Mouse (Mus musculus) layer of hippocampus, adult 18-20 months (tissue): Measurements from ENCODE around the gene Il12rb1. TPM values are rescaled to one million over a fixed set of nuclear protein-coding genes. Genes with fewer than 3 reads are reported as not detected.

Experiments
- DNase-seq, 2 experiments: peaks; one replicate each; pipeline ENCODE4 v3.0.0; 2022; ENCODE audit warnings: low spot score in 2 of 2
- total RNA-seq, 2 experiments: library from RNA; stranded (reverse); gene quantifications; 2 replicates each; pipeline ENCODE4 v1.2.3; 2021

The Il12rb1 gene
- total RNA-seq, 2 experiments from 2014 or later, result 0.97 to 1.7 TPM

GRCm38 (mm10) chr8:70773410-70773809 lies 34.8 kb upstream of the Il12rb1 start:
- DNase-seq, result no peak

DNA sequence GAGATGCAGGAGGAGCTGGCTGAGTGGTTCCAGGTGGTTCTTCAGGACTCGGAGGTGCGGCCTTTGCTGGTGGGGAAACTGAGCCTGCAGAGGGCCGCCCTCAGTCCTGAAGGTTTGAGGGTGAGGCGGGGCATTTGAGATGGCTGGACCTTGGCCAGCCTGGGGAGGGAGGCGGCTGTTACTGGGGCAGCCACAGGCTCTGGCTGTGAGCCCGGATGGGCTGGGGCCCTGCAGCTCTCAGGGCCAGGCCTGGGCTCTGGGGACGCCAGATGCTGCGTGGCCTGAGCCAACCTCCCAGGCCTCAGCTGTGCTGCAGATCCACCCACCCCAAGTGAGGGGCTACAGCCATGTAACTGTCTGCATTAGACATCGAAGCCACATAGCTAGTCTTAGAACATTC lies 34.4 kb upstream of the Il12rb1 start:
- peak; percentile 62 to 78 for DNase-seq

DNA sequence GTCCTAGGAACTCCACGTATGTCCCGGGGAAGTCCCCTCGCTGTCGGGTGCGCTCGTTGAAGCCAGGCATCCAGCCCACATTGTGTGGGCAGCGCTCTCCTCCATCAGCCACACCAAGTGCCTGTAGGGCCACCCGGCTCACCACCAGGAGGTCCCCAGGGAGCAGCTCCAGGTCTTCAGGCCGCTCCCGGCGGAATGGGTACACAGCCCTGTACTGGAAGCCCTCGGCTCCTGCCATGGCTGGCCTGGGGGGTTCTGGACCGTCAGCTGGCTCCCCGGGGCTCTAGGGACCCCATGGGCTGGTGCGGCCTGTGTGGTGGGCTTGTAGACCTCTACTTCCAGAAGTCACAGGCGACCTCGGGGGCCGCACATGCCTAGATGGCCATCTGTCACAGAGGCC lies 33.5 kb upstream of the Il12rb1 start:
- no peak for DNase-seq

DNA sequence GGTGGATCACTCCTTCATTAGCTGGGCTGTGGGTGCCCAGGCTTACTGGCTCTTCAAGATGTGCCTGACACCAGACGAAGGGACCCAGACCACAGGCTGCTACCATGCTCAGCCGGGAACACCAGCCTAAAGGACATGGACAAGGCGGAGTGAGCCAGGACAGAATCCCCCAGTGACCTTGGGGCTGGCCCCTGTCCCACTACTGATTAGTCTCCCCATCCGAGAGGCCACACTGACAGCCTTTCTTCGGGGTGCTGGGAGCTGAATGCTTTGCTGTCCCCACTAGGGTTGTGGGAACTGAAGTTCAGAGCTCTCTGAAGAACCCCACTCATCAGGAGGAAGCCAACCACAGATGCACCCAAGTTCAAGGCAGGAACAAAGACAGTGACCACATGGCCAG lies 33.0 kb upstream of the Il12rb1 start:
- no peak for DNase-seq

DNA sequence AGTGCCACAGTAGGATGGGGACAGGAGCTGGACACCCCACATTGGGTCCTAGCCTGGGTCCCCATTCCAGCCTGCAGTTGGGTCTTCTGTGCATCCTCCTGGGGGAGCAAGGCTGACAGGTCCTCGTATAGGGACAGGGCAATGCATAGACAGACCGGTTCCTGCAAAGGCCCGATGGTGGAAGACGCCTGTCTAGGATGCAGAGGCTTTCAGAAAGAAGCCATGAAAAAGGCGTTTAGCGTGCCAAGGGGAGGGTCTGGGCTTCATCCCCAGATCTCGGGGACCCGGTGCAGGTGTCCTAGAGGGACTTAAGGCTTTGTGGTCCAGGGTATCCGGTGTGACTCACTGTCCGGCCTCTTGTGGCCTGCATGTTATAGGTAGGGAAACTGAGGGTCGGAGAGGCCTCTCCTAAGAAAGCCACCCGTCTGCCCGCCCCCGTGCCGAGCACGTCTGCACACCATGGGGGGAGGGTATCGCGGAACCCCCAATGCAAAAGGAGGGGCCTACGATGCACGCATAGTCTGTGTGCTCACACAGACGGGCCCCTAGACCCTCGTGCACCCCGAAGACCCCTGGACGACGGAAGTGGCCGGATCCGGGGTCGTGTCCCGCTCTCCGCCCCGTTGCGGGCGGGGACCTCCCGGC lies 32.3 kb upstream of the Il12rb1 start:
- DNase-seq, result no peak

- peak; percentile 98 for DNase-seq
These were observed 31.5 kb upstream of the Il12rb1 start, which contains the start of gene Pik3r2 for GRCm38 (mm10) chr8:70776496-70777444. Gene Pik3r2, minus strand, starts transcription at chr8:70776713.

DNA sequence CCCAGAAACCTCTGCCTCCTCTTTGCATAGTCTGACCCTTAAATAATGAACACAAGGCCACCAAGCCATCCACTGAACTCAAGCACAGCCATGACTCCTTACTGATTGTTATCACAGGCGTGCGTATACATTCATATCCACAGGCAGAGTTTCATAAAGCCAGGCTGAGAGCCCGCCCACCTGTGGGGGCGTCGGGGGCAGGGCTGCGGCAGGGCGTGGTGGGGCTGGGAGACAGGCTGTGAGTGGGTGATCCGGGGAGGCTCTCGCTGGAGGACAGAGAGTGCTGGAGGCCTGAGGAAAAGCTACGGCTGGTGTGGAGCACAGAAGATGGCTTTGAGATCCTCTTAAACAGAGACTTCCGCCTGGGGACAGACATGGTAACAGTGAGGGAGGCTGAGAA lies 28.2 kb upstream of the Il12rb1 start:
- DNase-seq, result no peak

DNA sequence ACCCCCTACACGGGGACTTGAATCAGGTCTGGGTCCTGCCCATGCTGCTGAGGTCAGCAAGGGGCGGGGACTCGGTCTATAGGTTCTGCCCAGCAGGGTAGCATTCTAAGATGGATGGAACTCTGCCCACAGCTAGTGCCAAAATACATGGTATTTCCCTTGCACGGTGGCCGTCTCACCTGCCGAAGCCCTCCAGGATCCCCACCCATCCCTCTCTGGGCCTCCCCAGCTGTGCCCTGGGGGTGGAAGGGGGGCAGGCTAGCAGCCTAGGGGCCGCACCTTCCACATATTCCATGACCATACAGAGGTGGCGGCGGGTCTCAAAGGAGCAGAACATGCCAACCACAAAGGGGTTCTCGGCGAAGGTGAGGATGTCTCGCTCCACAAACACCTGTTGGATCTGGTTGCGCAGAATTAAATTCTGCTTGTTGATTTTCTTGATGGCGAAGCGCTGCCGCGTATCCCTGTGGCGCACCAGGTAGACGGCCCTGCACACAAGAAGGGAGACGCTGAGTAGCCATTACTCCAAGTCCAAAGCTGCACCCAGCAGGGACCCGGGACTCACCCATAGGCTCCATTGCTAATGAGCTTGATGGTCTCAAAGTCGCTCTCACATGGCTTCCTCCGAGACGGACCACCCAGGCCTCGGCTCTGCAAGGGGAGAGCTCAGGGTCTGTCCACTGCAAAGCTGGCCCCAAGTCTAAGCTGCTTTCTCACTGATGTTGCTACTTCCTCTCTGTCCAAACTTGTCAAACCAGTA lies 21.8 kb upstream of the Il12rb1 start:
- DNase-seq, result no peak

- DNase-seq, result no peak
These were observed 21.2 kb upstream of the Il12rb1 start for GRCm38 (mm10) chr8:70787051-70787445.

DNA sequence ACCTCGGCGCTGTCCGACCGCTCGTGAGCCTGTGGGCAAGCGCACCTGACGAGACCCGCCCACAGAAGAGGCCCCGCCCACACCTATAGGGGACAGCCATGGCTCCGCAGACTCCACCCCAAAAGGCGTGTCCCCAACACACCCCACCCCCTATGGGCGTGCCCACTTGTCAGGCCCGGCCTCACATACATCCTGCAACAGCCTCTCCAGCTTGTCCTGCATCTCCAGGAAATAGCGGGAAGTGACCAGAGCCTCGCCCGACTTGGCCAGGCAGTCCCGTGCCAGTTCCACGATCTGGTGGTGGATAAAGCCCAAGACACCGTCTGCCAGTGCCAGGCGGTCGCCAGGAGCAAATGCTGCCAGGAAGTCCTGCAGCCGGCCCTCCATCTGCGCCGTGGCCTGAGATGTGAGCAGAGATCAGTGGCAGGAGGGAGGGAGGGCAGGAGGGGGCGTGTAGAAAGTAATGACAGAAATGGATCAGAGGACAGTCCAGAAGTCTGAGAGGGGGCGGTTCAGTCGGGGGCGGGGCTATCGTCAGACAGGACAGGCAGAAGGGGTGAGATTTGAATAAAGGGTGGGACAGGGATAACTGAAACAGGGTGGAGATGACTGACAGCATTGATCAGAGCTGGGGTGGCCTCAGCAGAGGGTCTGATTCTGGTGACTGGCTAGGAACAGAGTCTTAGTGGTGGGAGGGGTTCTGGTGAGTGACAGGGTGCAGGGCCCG lies 20.1 kb upstream of the Il12rb1 start:
- no peak for DNase-seq

- no peak for DNase-seq
These were observed 19.2 kb upstream of the Il12rb1 start for GRCm38 (mm10) chr8:70789046-70789445.

DNA sequence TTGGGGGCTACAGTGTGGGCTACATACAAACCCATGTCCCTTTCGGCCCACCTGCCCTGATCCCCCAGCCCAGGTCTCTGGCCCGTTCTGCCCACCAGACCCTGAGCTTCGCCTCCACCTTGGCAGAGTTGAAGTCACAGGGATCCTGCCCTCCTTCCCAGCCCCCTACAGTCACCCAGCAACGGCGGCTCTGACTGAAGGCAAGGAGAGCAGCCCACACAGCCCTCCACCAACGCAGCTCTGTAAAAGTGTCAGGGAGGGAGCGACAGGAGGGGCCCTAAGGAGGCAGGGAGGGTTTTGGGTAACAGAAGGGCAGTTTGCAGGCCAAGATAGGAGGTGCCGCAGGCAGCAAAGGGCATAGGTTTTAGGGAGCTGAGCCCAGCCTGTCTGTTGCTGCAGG lies 17.4 kb upstream of the Il12rb1 start:
- DNase-seq, result peak; percentile 54 to 70

- peak in 1 of 2 experiments; percentile 58 for DNase-seq
These were observed 17.0 kb upstream of the Il12rb1 start for GRCm38 (mm10) chr8:70791294-70791701.

DNA sequence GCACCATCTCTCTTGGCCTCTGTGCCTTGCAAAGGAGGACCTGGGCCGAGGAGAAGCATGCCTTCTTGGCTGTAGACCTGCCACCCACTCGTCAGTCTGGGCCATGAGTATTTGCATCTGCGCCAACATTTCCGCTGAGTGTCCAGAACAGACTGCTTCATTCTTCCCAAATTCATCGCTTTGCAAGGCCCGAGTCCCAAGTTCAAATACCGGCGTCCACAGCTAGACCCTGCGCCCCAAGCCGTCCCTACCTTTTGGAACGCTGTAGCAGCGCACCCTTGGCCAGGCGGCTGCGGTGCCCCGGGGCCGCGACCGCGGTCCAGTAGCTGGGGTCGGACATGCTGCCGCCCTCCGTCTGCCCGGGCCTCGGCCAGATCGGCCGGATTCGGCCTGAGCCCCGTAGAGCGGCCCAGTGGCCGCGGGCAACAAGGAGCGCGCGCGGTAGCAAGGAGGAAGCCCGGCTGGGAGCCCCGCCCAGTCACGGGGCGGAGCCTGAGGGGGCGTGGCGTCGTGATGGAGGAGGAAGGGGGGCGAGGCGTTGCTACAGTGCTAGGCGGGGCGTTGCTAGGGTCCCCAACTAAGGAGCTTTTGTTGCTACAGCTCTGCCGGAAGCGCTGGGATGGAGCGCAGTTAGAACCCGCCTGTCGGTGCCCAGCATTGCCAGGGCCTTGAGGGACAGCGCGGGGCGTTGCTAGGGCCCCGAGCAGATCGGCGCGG lies 16.1 kb upstream of the Il12rb1 start:
- DNase-seq, result peak; percentile 97 to 98

GRCm38 (mm10) chr8:70792700-70793099 lies 15.5 kb upstream of the Il12rb1 start:
- DNase-seq, result no peak

DNA sequence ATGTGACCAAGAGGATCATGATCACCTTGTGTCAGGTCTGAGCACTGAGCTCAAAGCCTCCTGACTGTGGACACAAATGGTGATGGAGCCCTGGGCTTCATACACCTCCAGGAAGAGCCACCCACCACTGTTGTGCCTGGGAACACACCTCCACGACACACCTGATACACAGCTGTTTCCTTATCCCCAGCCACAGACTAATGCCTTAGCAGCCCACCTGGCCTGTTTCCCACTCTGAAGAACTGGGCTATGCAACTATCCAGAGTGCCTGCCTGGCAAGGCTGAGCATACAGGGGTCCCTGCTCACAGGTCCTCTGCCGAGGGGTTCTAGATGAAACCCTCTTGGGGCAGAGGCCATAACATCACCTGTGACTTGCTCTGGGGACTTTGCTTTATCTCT lies 14.0 kb upstream of the Il12rb1 start:
- no peak for DNase-seq

DNA sequence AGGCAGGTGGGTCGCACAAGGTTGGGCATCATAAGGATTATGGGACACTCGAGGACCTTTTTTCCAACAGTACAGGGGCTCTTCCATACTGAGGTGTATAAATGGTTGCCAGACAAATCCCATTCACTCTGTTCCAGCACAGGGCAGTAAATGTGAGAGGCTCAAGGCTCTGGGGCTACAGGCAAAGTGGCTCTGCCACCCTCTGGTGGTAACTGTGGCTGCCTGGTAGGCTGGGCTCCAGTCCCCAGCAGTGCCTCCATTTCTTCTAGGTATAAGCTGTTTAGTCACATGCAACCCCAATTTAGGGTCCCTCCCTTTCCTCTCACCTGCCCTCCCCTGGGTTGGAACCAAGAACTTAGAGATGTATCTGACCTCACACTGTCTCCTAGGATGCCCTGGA lies 12.9 kb upstream of the Il12rb1 start:
- DNase-seq, result no peak

DNA sequence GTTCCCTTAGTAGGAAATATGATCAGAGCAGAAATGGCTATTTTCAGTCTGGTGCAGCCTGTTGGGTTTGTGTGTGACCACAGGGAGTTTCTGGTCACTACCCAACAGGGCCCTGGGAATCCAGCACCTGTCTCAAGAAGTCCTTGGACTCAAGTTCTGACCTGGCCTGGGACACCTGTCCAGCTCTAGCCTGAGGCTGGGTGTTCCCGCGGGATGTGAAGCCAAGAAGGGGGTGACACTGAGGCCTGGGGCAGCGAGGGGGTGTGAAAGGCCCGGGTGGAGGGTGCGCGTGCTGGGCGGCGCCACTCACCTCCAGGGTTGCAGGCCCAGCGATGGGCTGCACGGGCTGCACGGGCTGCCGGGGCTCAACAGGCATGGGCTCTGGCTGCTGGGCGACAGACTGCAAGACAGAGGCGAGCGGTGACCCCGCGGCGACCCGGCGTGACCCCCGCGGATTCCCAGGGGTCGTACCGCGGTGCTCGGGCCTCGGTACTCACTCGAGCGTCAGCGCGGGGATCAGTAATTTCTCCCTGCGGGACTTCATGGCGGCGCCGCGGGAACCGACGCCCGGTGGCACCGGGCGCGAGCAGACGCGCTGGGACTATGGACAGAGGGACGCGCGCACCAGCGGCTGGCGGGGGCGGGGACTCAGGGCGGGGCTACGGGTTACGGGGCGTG lies 11.7 kb upstream of the Il12rb1 start:
- no peak for DNase-seq
